Mouse (Mus musculus) MEL (cell line): ENCODE measurements at regions not wholly inside any gene's neighbourhood (a gene's known extent, or its start where the extent isn't known, plus 50 kb on each side); places are given as distances from the start of the nearest gene placed in this dataset.

Experiments
- CTCF ChIP-seq, 3 experiments: IDR thresholded peaks in 2 of 3; conservative IDR thresholded peaks in 1 of 3; 2 replicates each; pipeline ENCODE4 v1.5.1; 2011 to 2012; ENCODE audit warnings: low read length in 3 of 3, low read depth in 2 of 3, mild to moderate bottlenecking in 2 of 3, improper control_type of control experiment in 1 of 3, inconsistent platforms in 1 of 3, mixed read lengths in 1 of 3, moderate library complexity in 1 of 3; ENCODE audit not compliant: control insufficient read depth in 1 of 3, insufficient read depth in 1 of 3, poor library complexity in 1 of 3, severe bottlenecking in 1 of 3
- EP300 ChIP-seq, 2 experiments: IDR thresholded peaks; 2 replicates each; pipeline ENCODE4 v1.6.1; 2011; ENCODE audit warnings: improper control_type of control experiment in 2 of 2, low read length in 2 of 2, low read depth in 1 of 2, mild to moderate bottlenecking in 1 of 2
- GABPA ChIP-seq: IDR thresholded peaks from 2 replicates; pipeline ENCODE4 v1.6.1; 2012; ENCODE audit warnings: low read depth, mild to moderate bottlenecking, inconsistent platforms, low read length, improper control_type of control experiment, moderate library complexity
- HCFC1 ChIP-seq: IDR thresholded peaks from 2 replicates; pipeline ENCODE4 v1.6.1; 2012; ENCODE audit warnings: low read depth, mild to moderate bottlenecking, inconsistent platforms, low read length, improper control_type of control experiment, moderate library complexity
- JUND ChIP-seq: IDR thresholded peaks from 2 replicates; pipeline ENCODE4 v1.6.1; 2011; ENCODE audit warnings: low read depth, mild to moderate bottlenecking, improper control_type of control experiment, low read length
- MEF2A ChIP-seq: IDR thresholded peaks from 2 replicates; pipeline ENCODE4 v1.6.1; 2014; ENCODE audit warnings: low read depth, mild to moderate bottlenecking, inconsistent platforms, low read length, improper control_type of control experiment; ENCODE audit not compliant: poor library complexity, insufficient replicate concordance, severe bottlenecking; ENCODE audit errors: extremely low read depth
- NRF1 ChIP-seq: IDR thresholded peaks from 2 replicates; pipeline ENCODE4 v1.6.1; 2014; ENCODE audit warnings: low read depth, mild to moderate bottlenecking, inconsistent platforms, low read length, improper control_type of control experiment, moderate library complexity; ENCODE audit not compliant: poor library complexity, insufficient read depth, severe bottlenecking
- POLR2A ChIP-seq, 2 experiments: IDR thresholded peaks; 2 replicates each; pipeline ENCODE4 v1.6.1; 2011 to 2012; ENCODE audit warnings: low read length in 2 of 2, mild to moderate bottlenecking in 2 of 2, control low read depth in 1 of 2, improper control_type of control experiment in 1 of 2, low read depth in 1 of 2, moderate library complexity in 1 of 2; ENCODE audit not compliant: control insufficient read depth in 1 of 2, insufficient read depth in 1 of 2, poor library complexity in 1 of 2
- TCF12 ChIP-seq: IDR thresholded peaks from 2 replicates; pipeline ENCODE4 v1.6.1; 2014; ENCODE audit warnings: low read depth, mild to moderate bottlenecking, inconsistent platforms, low read length, improper control_type of control experiment, moderate library complexity
- USF1 ChIP-seq: IDR thresholded peaks from 2 replicates; pipeline ENCODE4 v1.6.1; 2014; ENCODE audit warnings: low read depth, mild to moderate bottlenecking, inconsistent platforms, low read length, improper control_type of control experiment, moderate library complexity
- ZC3H11A ChIP-seq: IDR thresholded peaks from 2 replicates; pipeline ENCODE4 v1.6.1; 2012; ENCODE audit warnings: low read depth, mild to moderate bottlenecking, inconsistent platforms, low read length, improper control_type of control experiment
- ZKSCAN1 ChIP-seq: IDR thresholded peaks from 2 replicates; pipeline ENCODE4 v1.6.1; 2012; ENCODE audit warnings: low read depth, mild to moderate bottlenecking, inconsistent platforms, low read length, improper control_type of control experiment, moderate library complexity
- ZMIZ1 ChIP-seq: IDR thresholded peaks from 2 replicates; pipeline ENCODE4 v1.6.1; 2012; ENCODE audit warnings: low read depth, mild to moderate bottlenecking, inconsistent platforms, low read length, improper control_type of control experiment, moderate library complexity
- ZNF384 ChIP-seq: IDR thresholded peaks from 2 replicates; pipeline ENCODE4 v1.6.1; 2012; ENCODE audit warnings: low read depth, mild to moderate bottlenecking, inconsistent platforms, low read length, improper control_type of control experiment

GRCm38 (mm10) chr10:27843010-27843409 lies 223.5 kb upstream of the Lama2 start:
- TF ChIP-seq JUND: no peak
- TF ChIP-seq CTCF (IDR thresholded peaks at IDR 0.05 in 2 of 3, conservative IDR thresholded peaks at IDR 0.05 in 1 of 3; ENCODE audit: control insufficient read depth in 1 of 3, insufficient read depth in 1 of 3, low read depth in 2 of 3, low read length in 3 of 3, poor library complexity in 1 of 3, severe bottlenecking in 1 of 3): no peak
- TF ChIP-seq ZKSCAN1: no peak
- TF ChIP-seq EP300 (IDR thresholded peaks at IDR 0.05; ENCODE audit: low read depth in 1 of 2, low read length in 2 of 2): no peak
- TF ChIP-seq ZC3H11A: no peak
- no peak for TF ChIP-seq MEF2A
- no peak for TF ChIP-seq GABPA
- no peak for TF ChIP-seq USF1
- TF ChIP-seq HCFC1: no peak
- no peak for TF ChIP-seq POLR2A (IDR thresholded peaks at IDR 0.05; ENCODE audit: control insufficient read depth in 1 of 2, insufficient read depth in 1 of 2, low read depth in 1 of 2, low read length in 2 of 2, poor library complexity in 1 of 2)
- TF ChIP-seq NRF1: no peak
- TF ChIP-seq ZMIZ1: no peak
- TF ChIP-seq TCF12: no peak
- TF ChIP-seq ZNF384: no peak
